18 mouse cellular contexts compared by ENCODE assay signal in genomic region chr12:31503211-31503610, GRCm38 (mm10). TPM values are rescaled to one million over a fixed set of nuclear protein-coding genes. Genes with fewer than 3 reads are reported as not detected.
DNase-seq lines count a peak whose midpoint lies in the region; ATAC-seq and TF ChIP-seq lines count a peak whose summit lies in the region.
"Had no signal": no experiment of that assay in that cellular context is flagged by ENCODE, and none has a peak within 500 bp of the region (broad histone marks: within the 10 kb centered on the region; RNA-seq: fewer than 3 reads in every experiment).

No protein-coding gene starts in this region.

- no peaks in the 10 kb centered on the region for H3K4me1 ChIP-seq in kidney, postnatal 0 days (replicated peaks; ENCODE audit: insufficient read depth, low read length)
- peaks cover 14% of the 10 kb centered on the region for H3K4me1 ChIP-seq in E14TG2a.4 (replicated peaks; ENCODE audit: low read depth, low read length)

- no peaks in the 10 kb centered on the region for H3K9me3 ChIP-seq in kidney, postnatal 0 days (replicated peaks; ENCODE audit: low read length)
- no peaks in the 10 kb centered on the region for H3K9me3 ChIP-seq in E14TG2a.4 (ENCODE audit: low read length)
- H3K9me3 ChIP-seq: heart, embryonic 13.5 days; hindbrain, embryonic 10.5 days; intestine, embryonic 15.5 days had no signal

- ATAC-seq in kidney, postnatal 0 days (replicated peaks; ENCODE audit: low FRiP score, low read depth), result no peak
- ATAC-seq: intestine, embryonic 15.5 days had no signal

- no peak overlapping the region for H3K4me3 ChIP-seq in kidney, postnatal 0 days (replicated peaks; ENCODE audit: low read depth, low read length)
- no peak overlapping the region for H3K4me3 ChIP-seq in E14TG2a.4 (replicated peaks; ENCODE audit: low read length)
- H3K4me3 ChIP-seq: heart, embryonic 13.5 days; hindbrain, embryonic 10.5 days; intestine, embryonic 15.5 days had no signal

- H3K27me3 ChIP-seq in kidney, postnatal 0 days (ENCODE audit: insufficient read depth, low read length), result no peaks in the 10 kb centered on the region
- H3K27me3 ChIP-seq in E14TG2a.4 (ENCODE audit: insufficient read depth, low read length), result peaks cover 4% of the 10 kb centered on the region; the same call in 1 of the 2 replicates
- H3K27me3 ChIP-seq: intestine, embryonic 15.5 days had no signal

- peak; percentile 57 for TF ChIP-seq CTCF in kidney, postnatal 0 days (IDR thresholded peaks at IDR 0.05; ENCODE audit: low read depth)
- TF ChIP-seq CTCF in E14TG2a.4 (conservative IDR thresholded peaks at IDR 0.05; ENCODE audit: low read length), result peak; percentile 53

- no peaks in the 10 kb centered on the region for H3K36me3 ChIP-seq in kidney, postnatal 0 days (ENCODE audit: insufficient read depth, low read length)
- no peaks in the 10 kb centered on the region for H3K36me3 ChIP-seq in E14TG2a.4 (ENCODE audit: insufficient read depth, low read length)
- H3K36me3 ChIP-seq: heart, embryonic 13.5 days; hindbrain, embryonic 10.5 days; intestine, embryonic 15.5 days had no signal

- H3K9ac ChIP-seq in kidney, postnatal 0 days (ENCODE audit: low read depth, low read length), result no peak overlapping the region
- H3K9ac ChIP-seq: heart, embryonic 13.5 days; intestine, embryonic 15.5 days had no signal

- no peak for DNase-seq in kidney, postnatal 0 days (ENCODE audit: low spot score)
- no peak for DNase-seq in kidney, postnatal 10 days
- peak; percentile 17 for DNase-seq in CD4-positive helper T cell, adult 2 months (ENCODE audit: low read depth, low spot score)
- DNase-seq in induced T-regulatory cell, adult 2 months (ENCODE audit: low read depth), result peak; percentile 42
- DNase-seq in embryo, embryonic 10.5 days (ENCODE audit: low spot score), result no peak
- no peak for DNase-seq in ovary, postnatal 10 days (ENCODE audit: low spot score)
- DNase-seq: adrenal gland, postnatal 25 days; cerebellum, postnatal 14 days; kidney, postnatal 36 days; midbrain, embryonic 14.5 days; right cerebral cortex, postnatal 14 days; thymus, adult 18-20 months had no signal

- H3K4me2 ChIP-seq in kidney, postnatal 0 days (ENCODE audit: low read length), result no peak overlapping the region
- H3K4me2 ChIP-seq: heart, embryonic 13.5 days; intestine, embryonic 15.5 days had no signal

- no peak overlapping the region for H3K27ac ChIP-seq in kidney, postnatal 0 days
- H3K27ac ChIP-seq: heart, embryonic 13.5 days; hindbrain, embryonic 10.5 days; intestine, embryonic 15.5 days had no signal

RNA-seq across cellular contexts. Expression of gene Cbll1, which starts 3.8 kb away (rescaled TPM):
- 11.2 and 13.1 TPM in 2 replicates for polyA plus RNA-seq in kidney, postnatal 0 days (2015; fragmentation: Nextera tagmentation; extraction: Ambion mirVana)

RNA-seq across cellular contexts. Expression of gene Slc26a4, which starts 56.6 kb away (rescaled TPM):
- polyA plus RNA-seq in kidney, postnatal 0 days (2015; fragmentation: Nextera tagmentation; extraction: Ambion mirVana), result 5.9 and 6.7 TPM in 2 replicates
- polyA plus RNA-seq: embryonic facial prominence, embryonic 11.5 days; neural tube, embryonic 11.5 days had no signal

Comparison
In these comparisons a context has a peak if more than half of its experiments do, and no peak if none do; other contexts are left out.
1. DNase-seq: peak in CD4-positive helper T cell, adult 2 months (single experiment) and induced T-regulatory cell, adult 2 months (single experiment); none in kidney, postnatal 0 days (single experiment), kidney, postnatal 10 days (single experiment), embryo, embryonic 10.5 days (single experiment) and ovary, postnatal 10 days (single experiment).